Mouse (Mus musculus): Measurements from ENCODE around the gene Dusp7.

GRCm38 (mm10) chr9:106386181-106386864 is 17.9 kb downstream of the Dusp7 start:
- TF ChIP-seq POLR2A (IDR thresholded peaks at IDR 0.05; ENCODE audit: borderline replicate concordance, low read depth, low read length), result no peak
- no peak for TF ChIP-seq CTCF (IDR thresholded peaks at IDR 0.05; ENCODE audit: low read depth, low read length)
